Mouse (Mus musculus): ENCODE measurements at regions not wholly inside any gene's neighbourhood (a gene's known extent, or its start where the extent isn't known, plus 50 kb on each side); places are given as distances from the start of the nearest gene placed in this dataset.

DNA sequence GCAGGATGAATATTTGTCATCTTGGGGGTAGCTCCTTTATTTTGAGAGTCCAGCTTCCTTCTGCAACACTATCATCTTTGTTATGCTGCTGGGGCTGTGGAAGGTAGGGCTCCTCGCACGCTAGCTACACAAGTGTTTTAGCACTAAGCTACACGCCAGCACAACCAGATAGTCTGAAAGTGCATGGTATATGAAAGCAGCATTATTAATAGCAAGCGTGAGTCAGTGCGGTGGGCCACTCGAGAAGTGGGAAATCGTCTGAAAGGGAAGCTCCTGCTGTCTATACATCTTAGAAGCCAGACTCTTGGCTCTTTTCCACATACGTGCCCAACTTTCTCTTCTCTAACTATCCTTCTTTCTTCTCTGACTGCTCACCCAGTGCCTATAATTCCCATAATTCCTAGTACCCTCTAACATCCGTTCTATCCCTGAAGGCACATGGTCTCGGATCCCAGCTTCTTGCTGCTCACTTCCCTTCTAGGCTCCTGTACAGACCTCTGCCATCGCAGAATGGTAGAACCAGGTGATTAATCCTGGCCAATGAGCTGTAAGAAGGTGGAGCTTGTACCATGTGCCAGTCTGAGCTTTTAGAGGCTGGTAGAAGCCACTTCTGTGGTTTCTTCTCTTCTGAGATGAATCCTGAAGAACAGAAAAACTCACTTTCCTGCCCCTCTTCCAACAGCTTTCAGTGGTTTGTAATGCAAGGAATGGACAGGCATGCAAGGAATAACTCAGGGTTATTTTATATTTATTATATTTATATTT is 55.5 kb downstream of the E030025P04Rik start:
- in situ Hi-C loops (cut with MboI, MseI) = no loop called here

- in situ Hi-C loops (cut with MboI, MseI) = no loop called here
Measured at GRCm38 (mm10) chr11:109081957-109082356, 62.2 kb downstream of the E030025P04Rik start.

GRCm38 (mm10) chr11:109081454-109081853 is 62.7 kb downstream of the E030025P04Rik start:
- in situ Hi-C loops (cut with MboI, MseI) = no loop called here

- in situ Hi-C loops (cut with MboI, MseI) = no loop called here
Measured at GRCm38 (mm10) chr11:109080847-109081415, 63.2 kb downstream of the E030025P04Rik start.

DNA sequence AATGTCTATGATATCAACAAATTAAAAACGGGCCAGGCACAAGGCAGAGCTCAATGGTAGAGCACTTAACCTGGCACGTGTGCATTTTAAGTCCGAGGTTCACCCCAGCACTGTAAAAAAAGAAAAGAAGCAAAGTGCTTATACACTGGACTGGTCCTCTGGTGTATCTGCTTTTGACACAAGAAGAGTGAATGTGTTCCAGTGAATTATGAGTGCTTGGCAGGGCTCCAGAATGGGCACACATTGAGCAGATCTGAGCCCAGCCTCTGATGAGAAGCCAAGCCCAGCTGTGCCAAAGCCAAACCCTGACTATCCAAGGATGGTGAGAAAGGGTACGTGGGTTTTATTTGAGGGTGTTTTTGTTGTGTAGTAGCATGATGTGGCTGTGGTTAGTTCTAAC is 64.7 kb downstream of the E030025P04Rik start:
- in situ Hi-C loops (cut with MboI, MseI) = no loop called here

GRCm38 (mm10) chr11:109076587-109077417 is 67.4 kb downstream of the E030025P04Rik start:
- in situ Hi-C loops (cut with MboI, MseI) = no loop called here

- in situ Hi-C loops (cut with MboI, MseI) = no loop called here
Measured at GRCm38 (mm10) chr11:109071340-109071739, 72.8 kb downstream of the E030025P04Rik start.

GRCm38 (mm10) chr11:109070412-109070811 is 73.8 kb downstream of the E030025P04Rik start:
- in situ Hi-C loops (cut with MboI, MseI) = no loop called here

- in situ Hi-C loops (cut with MboI, MseI) = loop anchor here (10.0 kb wide), 1 partner anchor 915 kb away; no protein-coding TSS in a partner anchor
Measured at GRCm38 (mm10) chr11:109069326-109069709, 74.9 kb downstream of the E030025P04Rik start.

DNA sequence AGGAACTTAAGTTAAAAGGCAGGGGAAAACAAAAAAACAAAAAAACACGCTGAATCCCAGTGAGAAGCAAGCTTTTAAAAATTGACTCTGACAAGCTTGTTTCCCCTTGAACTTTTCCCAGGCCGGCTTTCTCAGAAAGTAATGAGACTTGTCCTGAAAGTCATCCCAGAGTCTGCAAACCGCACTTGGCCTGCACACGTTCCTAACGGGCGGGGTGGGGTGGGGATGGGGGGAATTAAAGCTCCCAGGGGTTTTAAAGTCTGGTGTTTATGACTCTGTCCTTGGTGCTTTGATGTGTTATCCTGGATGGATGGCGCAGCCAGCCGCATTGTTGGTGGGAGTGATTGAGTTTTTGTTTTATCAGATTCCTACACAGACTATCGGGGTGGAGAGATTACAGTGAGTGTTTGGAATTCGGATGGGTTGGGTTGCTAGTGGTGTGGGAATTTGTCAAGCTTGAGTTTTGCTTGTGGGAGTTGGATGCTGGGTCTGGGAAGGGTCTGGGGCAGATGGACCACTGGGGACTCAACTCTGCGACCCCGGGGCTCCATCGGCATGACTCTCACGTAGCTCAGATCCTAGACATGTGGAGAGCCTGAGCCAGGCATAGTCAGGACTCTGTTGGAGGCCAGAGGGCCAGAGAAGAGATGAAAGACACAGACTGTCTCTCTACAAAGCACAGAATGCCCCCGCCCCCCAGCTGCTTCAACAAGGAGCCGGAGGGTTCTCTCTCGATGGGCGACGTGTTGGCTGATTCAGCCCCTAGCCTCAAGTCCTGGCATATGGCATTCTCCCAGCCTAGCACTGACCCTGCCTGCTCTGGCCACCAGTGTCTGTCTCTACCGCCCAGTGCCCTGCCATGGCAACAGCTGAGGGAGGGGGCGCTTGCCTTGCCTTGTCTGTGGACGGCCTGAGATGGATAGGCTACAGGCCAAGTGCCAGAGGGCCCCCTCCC is 75.5 kb downstream of the E030025P04Rik start:
- in situ Hi-C loops (cut with MboI, MseI) = loop anchor here (10.0 kb wide), 1 partner anchor 914 kb away; no protein-coding TSS in a partner anchor

DNA sequence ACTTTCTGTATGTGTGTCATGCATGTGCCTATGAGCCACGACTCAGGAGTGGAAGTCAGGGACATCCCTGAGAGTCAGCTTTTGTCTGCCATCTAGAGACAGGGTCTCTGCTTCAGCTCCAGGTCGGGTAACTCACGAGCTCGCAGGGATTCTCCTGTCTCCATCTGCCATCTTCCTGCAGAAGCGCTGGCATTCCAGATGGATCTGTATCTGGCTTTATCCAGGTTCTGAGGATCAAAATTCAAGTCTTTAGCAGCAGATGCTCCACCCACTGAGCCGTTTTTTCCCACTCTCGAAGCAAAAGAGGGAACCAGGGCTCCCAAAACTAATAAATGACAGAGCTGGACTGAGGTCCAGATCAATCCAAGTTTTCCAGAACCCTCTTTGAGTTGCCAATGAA is 76.4 kb downstream of the E030025P04Rik start:
- in situ Hi-C loops (cut with MboI, MseI) = loop anchor here (10.0 kb wide), 1 partner anchor 913 kb away; no protein-coding TSS in a partner anchor

DNA sequence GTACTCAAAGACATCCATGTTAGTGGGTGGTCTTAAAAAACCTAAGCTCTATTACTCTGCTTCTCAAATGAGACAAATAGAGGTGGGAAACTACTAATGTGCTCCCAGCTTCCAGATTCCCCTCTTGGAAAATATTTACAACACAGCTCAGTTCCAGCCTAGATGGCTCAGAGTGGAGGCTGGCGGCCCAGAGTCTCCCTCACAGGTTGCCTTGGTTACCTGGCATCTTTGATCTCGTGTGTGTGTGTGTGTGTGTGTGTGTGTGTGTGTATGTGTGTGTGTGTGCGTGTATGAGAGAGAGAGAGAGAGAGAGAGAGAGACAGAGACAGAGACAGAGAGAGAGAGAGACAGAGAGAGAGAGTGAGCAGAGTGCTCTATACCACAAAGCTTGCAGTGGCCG is 82.2 kb downstream of the E030025P04Rik start:
- in situ Hi-C loops (cut with MboI, MseI) = loop anchor here (10.0 kb wide), 1 partner anchor 907 kb away; no protein-coding TSS in a partner anchor

GRCm38 (mm10) chr11:109060527-109060908 is 83.7 kb downstream of the E030025P04Rik start:
- in situ Hi-C loops (cut with MboI, MseI) = loop anchor here (10.0 kb wide), 1 partner anchor 906 kb away; no protein-coding TSS in a partner anchor

DNA sequence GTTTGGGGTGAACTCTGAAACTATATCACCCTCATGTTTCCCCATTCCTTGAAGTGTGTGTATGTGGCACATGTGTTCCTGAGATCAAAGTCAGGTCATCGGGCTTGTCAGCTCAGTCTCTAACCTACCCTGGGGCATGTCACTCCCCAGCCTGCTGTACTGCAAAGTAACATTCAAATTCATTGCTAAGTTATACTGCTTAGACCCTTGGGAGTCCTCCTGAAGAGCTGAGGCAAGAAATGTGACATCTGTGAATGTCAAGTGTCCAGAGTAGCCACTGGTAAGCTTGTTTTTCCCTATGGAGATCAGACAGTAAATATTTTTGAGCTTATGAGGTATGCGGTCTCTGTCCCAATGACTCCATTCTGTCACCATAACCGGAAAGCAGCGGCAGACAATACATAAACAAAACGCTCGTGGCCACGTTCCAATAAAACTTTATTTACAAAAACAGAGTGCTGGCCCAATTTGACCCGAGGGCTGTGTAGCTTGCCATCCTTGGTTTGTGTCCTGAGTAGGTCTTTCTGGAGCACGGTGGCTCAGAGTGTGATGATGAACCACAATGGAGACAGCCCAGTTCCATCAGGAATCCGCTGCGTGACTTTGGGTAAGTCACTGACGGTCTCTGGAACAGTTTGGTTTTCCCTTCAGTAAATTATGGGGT is 84.2 kb downstream of the E030025P04Rik start:
- in situ Hi-C loops (cut with MboI, MseI) = loop anchor here (10.0 kb wide), 1 partner anchor 905 kb away; no protein-coding TSS in a partner anchor

- in situ Hi-C loops (cut with MboI, MseI) = no loop called here
Measured at GRCm38 (mm10) chr11:109058021-109058420, 86.1 kb downstream of the E030025P04Rik start.

DNA sequence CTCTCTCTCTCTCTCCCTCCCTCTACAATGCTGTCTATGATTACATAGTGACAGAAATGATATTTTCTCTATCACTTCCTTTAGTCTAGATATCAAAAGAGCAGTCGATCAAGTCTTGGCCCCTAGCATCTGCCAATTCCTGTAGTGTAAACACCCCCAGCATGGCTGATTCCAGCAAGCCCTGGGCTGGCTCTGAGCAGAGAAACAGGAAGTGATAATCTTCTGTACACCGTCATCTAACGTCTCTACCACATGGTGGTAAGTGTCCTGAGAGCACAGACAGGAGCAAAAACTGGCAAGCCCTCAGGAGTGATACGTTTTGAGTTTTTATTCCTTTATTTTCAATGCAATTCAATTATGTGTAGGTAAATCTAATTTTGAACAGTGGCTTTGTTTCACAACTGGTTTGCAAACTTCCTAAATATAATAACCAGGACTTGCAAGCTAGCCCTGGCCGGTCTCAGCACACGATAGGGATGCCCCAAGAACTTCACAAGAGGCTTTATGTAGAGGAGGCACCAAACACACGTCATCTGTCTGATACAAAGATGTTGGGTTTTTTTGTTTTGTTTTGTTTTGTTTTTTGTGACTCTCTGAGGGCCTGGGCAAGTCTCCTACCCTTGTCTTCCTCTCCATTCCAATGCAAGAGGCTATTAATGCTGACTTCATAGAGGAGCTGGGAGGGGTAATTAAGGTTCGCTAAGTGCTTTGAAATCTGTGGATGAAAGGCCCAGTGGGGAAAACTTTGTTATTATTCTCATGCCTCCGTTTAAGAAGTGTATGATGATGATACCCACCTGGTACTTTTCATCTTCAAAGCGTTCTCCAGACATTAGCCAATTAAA is 95.7 kb downstream of the E030025P04Rik start:
- in situ Hi-C loops (cut with MboI, MseI) = loop anchor here (25.0 kb wide), 1 partner anchor 586 kb away; no protein-coding TSS in a partner anchor

- in situ Hi-C loops (cut with MboI, MseI) = loop anchor here (25.0 kb wide), 1 partner anchor 585 kb away; no protein-coding TSS in a partner anchor
Measured at GRCm38 (mm10) chr11:109047483-109048110, 96.6 kb downstream of the E030025P04Rik start.

DNA sequence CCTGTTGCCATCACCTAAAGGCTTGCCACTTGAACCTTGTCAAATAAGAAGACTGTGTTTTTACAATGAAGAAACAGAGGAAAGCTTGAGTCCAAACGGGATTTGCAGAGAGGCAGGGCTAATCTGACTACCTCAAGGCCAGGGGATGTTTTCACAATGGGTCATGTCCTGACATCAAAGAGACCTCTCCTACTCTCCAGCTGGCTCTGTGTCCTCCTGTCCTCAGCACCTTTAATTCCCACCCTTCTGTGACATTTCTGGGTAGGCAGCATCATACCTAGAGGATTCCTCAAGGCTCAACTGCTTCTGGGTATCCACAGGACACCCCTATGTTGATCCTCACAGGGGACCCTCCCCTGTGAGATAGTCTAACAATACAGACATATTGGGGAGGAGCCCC is 97.7 kb downstream of the E030025P04Rik start:
- in situ Hi-C loops (cut with MboI, MseI) = loop anchor here (25.0 kb wide), 1 partner anchor 584 kb away; no protein-coding TSS in a partner anchor

GRCm38 (mm10) chr11:109040519-109040916 is 103.7 kb downstream of the E030025P04Rik start:
- in situ Hi-C loops (cut with MboI, MseI) = loop anchor here (25.0 kb wide), 1 partner anchor 578 kb away; no protein-coding TSS in a partner anchor
